Mouse (Mus musculus): ENCODE data around the gene Vmn1r86.

DNA sequence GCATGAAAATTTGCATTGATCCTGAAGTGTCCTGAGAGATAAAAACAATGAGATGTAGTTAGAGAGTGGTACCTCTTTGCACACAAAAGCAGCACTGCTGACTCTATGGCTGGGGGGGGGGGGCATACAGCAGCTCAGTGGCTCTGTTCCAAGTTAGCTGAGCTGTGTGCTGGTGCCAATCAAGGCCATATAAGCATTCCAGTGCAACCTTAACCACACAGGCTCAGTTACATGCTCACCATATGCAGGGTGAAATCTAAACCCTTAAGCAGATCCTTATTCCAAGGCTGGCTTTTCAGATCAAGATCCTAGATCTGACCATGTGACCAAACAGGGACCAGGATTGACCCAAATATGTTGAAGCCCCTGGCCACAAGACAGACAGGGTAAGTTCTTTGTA lies 17.6 kb upstream of the Vmn1r86 start:
- TF ChIP-seq HCFC1 (IDR thresholded peaks at IDR 0.05; ENCODE audit: borderline replicate concordance, insufficient read depth, low read length) (no peak), CHD2 (IDR thresholded peaks at IDR 0.05; ENCODE audit: low read depth, low read length) (no peak), ZC3H11A (IDR thresholded peaks at IDR 0.05; ENCODE audit: borderline replicate concordance, low read depth, low read length) (no peak), MAFK (IDR thresholded peaks at IDR 0.05; ENCODE audit: insufficient read depth, low read depth, low read length) (no peak)
